Mouse (Mus musculus): Measurements from ENCODE around the gene Olah.
"Not testable (repeated sequence)": the region's sequence is repeated elsewhere in the genome, so short reads cannot be mapped to it uniquely, and the experiment has no call there.

The Olah gene

GRCm38 (mm10) chr2:3397110-3397509 lies at the start of gene Olah:
Gene Olah, minus strand, starts transcription at chr2:3397210.
- in situ Hi-C loops (cut with MseI, MboI), result not testable (repeated sequence)

GRCm38 (mm10) chr2:3445984-3446383 lies 49.0 kb upstream of the Olah start:
- in situ Hi-C loops (cut with MseI, MboI), result no loop called here

- in situ Hi-C loops (cut with MseI, MboI), result no loop called here
These were observed 47.2 kb upstream of the Olah start for GRCm38 (mm10) chr2:3444206-3444605.

- in situ Hi-C loops (cut with MseI, MboI), result no loop called here
These were observed 40.9 kb upstream of the Olah start for GRCm38 (mm10) chr2:3437956-3438355.

- in situ Hi-C loops (cut with MseI, MboI), result no loop called here
These were observed 38.5 kb upstream of the Olah start for GRCm38 (mm10) chr2:3435369-3436061.

GRCm38 (mm10) chr2:3430956-3431355 lies 33.9 kb upstream of the Olah start:
- in situ Hi-C loops (cut with MseI, MboI), result no loop called here

- in situ Hi-C loops (cut with MseI, MboI), result no loop called here
These were observed 27.5 kb upstream of the Olah start for GRCm38 (mm10) chr2:3424579-3424910.

- in situ Hi-C loops (cut with MseI, MboI), result no loop called here
These were observed 27.0 kb upstream of the Olah start, which contains the start of gene Dclre1c for GRCm38 (mm10) chr2:3423841-3424578. Gene Dclre1c, plus strand, starts transcription at chr2:3424131.

- in situ Hi-C loops (cut with MseI, MboI), result no loop called here
These were observed 25.5 kb upstream of the Olah start, which contains the start of gene Meig1 for GRCm38 (mm10) chr2:3422548-3422947. Gene Meig1, minus strand, starts transcription at chr2:3422648.

GRCm38 (mm10) chr2:3420157-3420556 lies 23.1 kb upstream of the Olah start:
- in situ Hi-C loops (cut with MseI, MboI), result no loop called here

- in situ Hi-C loops (cut with MseI, MboI), result no loop called here
These were observed 21.9 kb upstream of the Olah start for GRCm38 (mm10) chr2:3418883-3419431.

GRCm38 (mm10) chr2:3415676-3416075 lies 18.7 kb upstream of the Olah start:
- in situ Hi-C loops (cut with MseI, MboI), result no loop called here

- in situ Hi-C loops (cut with MseI, MboI), result loop anchor here (5.0 kb wide), 1 partner anchor 67 kb away; no protein-coding TSS in a partner anchor
These were observed 17.2 kb upstream of the Olah start for GRCm38 (mm10) chr2:3414241-3414640.

GRCm38 (mm10) chr2:3407756-3408155 lies 10.7 kb upstream of the Olah start:
- in situ Hi-C loops (cut with MseI, MboI), result no loop called here

GRCm38 (mm10) chr2:3405981-3406380 lies 9.0 kb upstream of the Olah start:
- in situ Hi-C loops (cut with MseI, MboI), result no loop called here

GRCm38 (mm10) chr2:3391945-3392344 lies 5.1 kb downstream of the Olah start:
- in situ Hi-C loops (cut with MseI, MboI), result no loop called here

GRCm38 (mm10) chr2:3387105-3387860 lies 9.7 kb downstream of the Olah start:
- in situ Hi-C loops (cut with MseI, MboI), result no loop called here

GRCm38 (mm10) chr2:3365127-3365526 lies 31.9 kb downstream of the Olah start:
- in situ Hi-C loops (cut with MseI, MboI), result no loop called here

GRCm38 (mm10) chr2:3361067-3361466 lies 35.9 kb downstream of the Olah start:
- in situ Hi-C loops (cut with MseI, MboI), result no loop called here

- in situ Hi-C loops (cut with MseI, MboI), result no loop called here
These were observed 39.1 kb downstream of the Olah start for GRCm38 (mm10) chr2:3357887-3358286.

GRCm38 (mm10) chr2:3356311-3356710 lies 40.7 kb downstream of the Olah start:
- in situ Hi-C loops (cut with MseI, MboI), result no loop called here

GRCm38 (mm10) chr2:3355793-3356192 lies 41.2 kb downstream of the Olah start:
- in situ Hi-C loops (cut with MseI, MboI), result no loop called here
